Mouse (Mus musculus) MEL (cell line): ENCODE measurements at regions not wholly inside any gene's neighbourhood (a gene's known extent, or its start where the extent isn't known, plus 50 kb on each side); places are given as distances from the start of the nearest gene placed in this dataset.

Experiments
- DNase-seq: peaks from one replicate; pipeline ENCODE4 v3.0.0; 2011; ENCODE audit warnings: low read depth, low spot score
- H3K27ac ChIP-seq: 2 replicates; pipeline ENCODE4 v1.5.1; 2012; ENCODE audit warnings: low read depth, mild to moderate bottlenecking, control low read depth, low read length, moderate library complexity; ENCODE audit not compliant: control insufficient read depth
- H3K27me3 ChIP-seq, 2 experiments: fragments of 150-350 bp in 1 of 2; sonication (generic) in 1 of 2; 2 replicates each; pipeline ENCODE4 v1.6.1; 2012; ENCODE audit warnings: low read length in 2 of 2, mild to moderate bottlenecking in 2 of 2, improper control_type of control experiment in 1 of 2, moderate library complexity in 1 of 2; ENCODE audit not compliant: insufficient read depth in 2 of 2, control insufficient read depth in 1 of 2
- H3K36me3 ChIP-seq, 2 experiments: 2 replicates each; pipeline ENCODE4 v1.6.1; 2012 to 2014; ENCODE audit warnings: low read length in 2 of 2, improper control_type of control experiment in 1 of 2, inconsistent platforms in 1 of 2, mild to moderate bottlenecking in 1 of 2; ENCODE audit not compliant: insufficient read depth in 2 of 2, control insufficient read depth in 1 of 2
- H3K4me1 ChIP-seq, 2 experiments: fragments of 150-350 bp in 1 of 2; sonication (generic) in 1 of 2; 2 replicates each; pipeline ENCODE4 v1.6.1; 2012; ENCODE audit warnings: low read length in 2 of 2, improper control_type of control experiment in 1 of 2, mild to moderate bottlenecking in 1 of 2; ENCODE audit not compliant: insufficient read depth in 2 of 2, control insufficient read depth in 1 of 2
- H3K4me3 ChIP-seq, 2 experiments: fragments of 150-350 bp in 1 of 2; sonication (generic) in 1 of 2; 2 replicates each; pipeline ENCODE4 v1.5.1; 2012; ENCODE audit warnings: low read depth in 2 of 2, low read length in 2 of 2, mild to moderate bottlenecking in 2 of 2, moderate library complexity in 2 of 2, control low read depth in 1 of 2, improper control_type of control experiment in 1 of 2; ENCODE audit not compliant: control insufficient read depth in 1 of 2, insufficient read depth in 1 of 2
- H3K79me2 ChIP-seq: 2 replicates; pipeline ENCODE4 v1.6.1; 2012; ENCODE audit warnings: mild to moderate bottlenecking, low read length, moderate library complexity; ENCODE audit not compliant: control insufficient read depth, poor library complexity, insufficient read depth
- H3K9ac ChIP-seq: 2 replicates; pipeline ENCODE4 v1.6.1; 2012; ENCODE audit warnings: low read depth, mild to moderate bottlenecking, control low read depth, low read length, moderate library complexity; ENCODE audit not compliant: control insufficient read depth, poor library complexity, severe bottlenecking
- H3K9me3 ChIP-seq: fragments of 150-350 bp; sonication (generic); replicated peaks from 2 replicates; pipeline ENCODE4 v1.6.1; 2012; ENCODE audit warnings: mild to moderate bottlenecking, low read length, improper control_type of control experiment, moderate library complexity; ENCODE audit not compliant: insufficient read depth
- CHD1 ChIP-seq: IDR thresholded peaks from 2 replicates; pipeline ENCODE4 v1.6.1; 2012; ENCODE audit warnings: low read depth, mild to moderate bottlenecking, inconsistent platforms, low read length, improper control_type of control experiment
- CTCF ChIP-seq, 3 experiments: IDR thresholded peaks in 2 of 3; conservative IDR thresholded peaks in 1 of 3; 2 replicates each; pipeline ENCODE4 v1.5.1; 2011 to 2012; ENCODE audit warnings: low read length in 3 of 3, low read depth in 2 of 3, mild to moderate bottlenecking in 2 of 3, improper control_type of control experiment in 1 of 3, inconsistent platforms in 1 of 3, mixed read lengths in 1 of 3, moderate library complexity in 1 of 3; ENCODE audit not compliant: control insufficient read depth in 1 of 3, insufficient read depth in 1 of 3, poor library complexity in 1 of 3, severe bottlenecking in 1 of 3
- E2F4 ChIP-seq: IDR thresholded peaks from 2 replicates; pipeline ENCODE4 v1.6.1; 2011; ENCODE audit warnings: low read depth, low read length, improper control_type of control experiment, borderline replicate concordance
- EP300 ChIP-seq, 2 experiments: IDR thresholded peaks; 2 replicates each; pipeline ENCODE4 v1.6.1; 2011; ENCODE audit warnings: improper control_type of control experiment in 2 of 2, low read length in 2 of 2, low read depth in 1 of 2, mild to moderate bottlenecking in 1 of 2
- ETS1 ChIP-seq: IDR thresholded peaks from 2 replicates; pipeline ENCODE4 v1.6.1; 2012; ENCODE audit warnings: low read depth, mild to moderate bottlenecking, inconsistent platforms, low read length, improper control_type of control experiment, moderate library complexity
- GABPA ChIP-seq: IDR thresholded peaks from 2 replicates; pipeline ENCODE4 v1.6.1; 2012; ENCODE audit warnings: low read depth, mild to moderate bottlenecking, inconsistent platforms, low read length, improper control_type of control experiment, moderate library complexity
- GATA1 ChIP-seq: IDR thresholded peaks from 2 replicates; pipeline ENCODE4 v1.6.1; 2011; ENCODE audit warnings: low read depth, low read length, improper control_type of control experiment
- HCFC1 ChIP-seq: IDR thresholded peaks from 2 replicates; pipeline ENCODE4 v1.6.1; 2012; ENCODE audit warnings: low read depth, mild to moderate bottlenecking, inconsistent platforms, low read length, improper control_type of control experiment, moderate library complexity
- KAT2A ChIP-seq: conservative IDR thresholded peaks from 2 replicates; pipeline ENCODE4 v1.6.1; 2012; ENCODE audit warnings: low read depth, low read length, improper control_type of control experiment, inconsistent platforms
- MAFK ChIP-seq: IDR thresholded peaks from 2 replicates; pipeline ENCODE4 v1.6.1; 2011; ENCODE audit warnings: low read depth, mild to moderate bottlenecking, low read length, improper control_type of control experiment, borderline replicate concordance
- POLR2AphosphoS2 ChIP-seq: IDR thresholded peaks from 2 replicates; pipeline ENCODE4 v1.6.1; 2011; ENCODE audit warnings: low read length, improper control_type of control experiment
- POLR2AphosphoS5 ChIP-seq: IDR thresholded peaks from 2 replicates; pipeline ENCODE4 v1.6.1; 2012; ENCODE audit warnings: low read depth, borderline replicate concordance, mild to moderate bottlenecking, inconsistent platforms, low read length, moderate library complexity, mixed read lengths
- RAD21 ChIP-seq: IDR thresholded peaks from 2 replicates; pipeline ENCODE4 v1.6.1; 2011; ENCODE audit warnings: mild to moderate bottlenecking, low read depth, low read length, improper control_type of control experiment
- RCOR1 ChIP-seq: IDR thresholded peaks from 2 replicates; pipeline ENCODE4 v1.6.1; 2012; ENCODE audit warnings: low read depth, mild to moderate bottlenecking, inconsistent platforms, low read length, improper control_type of control experiment
- TBP ChIP-seq: IDR thresholded peaks from 2 replicates; pipeline ENCODE4 v1.8.0; 2011; ENCODE audit warnings: low read depth, low read length, improper control_type of control experiment
- UBTF ChIP-seq: IDR thresholded peaks from 2 replicates; pipeline ENCODE4 v1.6.1; 2012; ENCODE audit warnings: low read depth, mild to moderate bottlenecking, inconsistent platforms, low read length, improper control_type of control experiment, moderate library complexity, borderline replicate concordance; ENCODE audit not compliant: insufficient read depth
- USF2 ChIP-seq, 2 experiments: IDR thresholded peaks; 2 replicates each; pipeline ENCODE4 v1.6.1; 2011 to 2012; ENCODE audit warnings: improper control_type of control experiment in 2 of 2, low read length in 2 of 2, borderline replicate concordance in 1 of 2, inconsistent platforms in 1 of 2, low read depth in 1 of 2, mild to moderate bottlenecking in 1 of 2; ENCODE audit not compliant: insufficient read depth in 1 of 2
- ZNF384 ChIP-seq: IDR thresholded peaks from 2 replicates; pipeline ENCODE4 v1.6.1; 2012; ENCODE audit warnings: low read depth, mild to moderate bottlenecking, inconsistent platforms, low read length, improper control_type of control experiment

DNA sequence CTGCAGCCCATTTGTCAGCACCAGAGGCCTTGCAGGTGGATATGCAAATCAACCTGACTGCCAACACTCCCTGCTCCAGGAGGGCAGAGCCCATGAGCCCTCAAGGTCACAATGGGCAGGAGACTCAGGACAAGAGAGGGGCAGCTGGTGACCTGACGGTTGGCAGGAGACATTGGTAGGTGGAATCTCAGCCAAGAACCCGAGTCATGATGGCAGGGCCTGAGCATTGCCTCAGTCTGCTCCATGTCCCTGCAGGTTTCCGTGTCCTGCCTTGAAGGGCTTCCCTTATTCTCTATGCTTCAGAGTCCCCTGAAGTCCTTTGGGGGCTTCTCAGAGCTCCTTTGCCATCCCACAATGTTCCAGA is 51.7 kb upstream of the Sulf2 start:
- H3K36me3 ChIP-seq, result no peaks in the 10 kb centered on the region
- TF ChIP-seq GATA1 (no peak), MAFK (no peak), RAD21 (no peak)
- no peak overlapping the region for H3K4me3 ChIP-seq
- DNase-seq, result no peak
- no peaks in the 10 kb centered on the region for H3K9me3 ChIP-seq
- no peaks in the 10 kb centered on the region for H3K27me3 ChIP-seq
- no peaks in the 10 kb centered on the region for H3K4me1 ChIP-seq
- no peak overlapping the region for H3K27ac ChIP-seq
- H3K79me2 ChIP-seq, result no peaks in the 10 kb centered on the region
- no peak overlapping the region for H3K9ac ChIP-seq

DNA sequence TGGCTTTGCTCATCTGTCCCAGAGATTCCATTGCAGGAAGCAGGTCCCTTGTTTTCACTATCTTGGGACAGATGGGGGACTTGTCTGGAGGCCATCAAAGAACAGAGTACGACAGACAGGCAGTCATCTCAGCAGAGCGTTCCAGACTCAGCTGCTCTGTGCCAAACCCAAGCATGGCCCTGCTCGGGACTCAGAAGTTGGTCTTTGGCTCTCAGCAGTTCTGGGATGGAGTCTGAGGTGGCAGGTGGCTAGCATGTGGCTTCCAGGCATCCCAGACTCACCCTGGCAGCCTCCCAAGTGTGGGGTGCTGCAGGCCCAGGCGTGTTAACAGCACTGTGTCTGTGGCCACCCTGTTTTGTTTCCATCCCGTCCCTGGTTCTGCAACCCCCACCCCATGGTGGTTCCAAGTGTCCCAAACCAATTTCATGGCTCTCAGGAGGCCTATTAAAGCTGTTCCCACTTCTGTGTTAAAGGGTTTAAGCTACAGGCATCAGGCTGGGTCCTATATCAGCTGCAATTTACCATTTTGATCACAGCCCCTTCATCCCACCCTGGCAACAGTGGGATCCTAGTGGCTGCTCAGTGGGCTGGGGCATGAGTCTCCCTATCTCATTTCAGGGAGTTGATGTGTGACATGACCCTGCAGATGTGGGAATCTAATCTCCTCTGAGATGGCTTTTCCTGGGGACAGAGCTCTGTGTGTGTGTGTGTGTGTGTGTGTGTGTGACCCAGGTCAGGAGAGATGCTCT is 51.1 kb upstream of the Sulf2 start:
- no peaks in the 10 kb centered on the region for H3K4me1 ChIP-seq
- no peaks in the 10 kb centered on the region for H3K9me3 ChIP-seq
- H3K9ac ChIP-seq, result no peak overlapping the region
- H3K79me2 ChIP-seq, result no peaks in the 10 kb centered on the region
- no peak for DNase-seq
- H3K27ac ChIP-seq, result no peak overlapping the region
- H3K36me3 ChIP-seq, result no peaks in the 10 kb centered on the region
- no peaks in the 10 kb centered on the region for H3K27me3 ChIP-seq
- no peak for TF ChIP-seq EP300 (IDR thresholded peaks at IDR 0.05; ENCODE audit: low read depth in 1 of 2, low read length in 2 of 2)
- no peak for TF ChIP-seq POLR2AphosphoS5
- no peak for TF ChIP-seq GABPA
- no peak for TF ChIP-seq CTCF (IDR thresholded peaks at IDR 0.05 in 2 of 3, conservative IDR thresholded peaks at IDR 0.05 in 1 of 3; ENCODE audit: control insufficient read depth in 1 of 3, insufficient read depth in 1 of 3, low read depth in 2 of 3, low read length in 3 of 3, poor library complexity in 1 of 3, severe bottlenecking in 1 of 3)
- TF ChIP-seq MAFK, result no peak
- no peak for TF ChIP-seq CHD1
- TF ChIP-seq HCFC1, result no peak
- no peak for TF ChIP-seq RCOR1
- no peak for TF ChIP-seq POLR2AphosphoS2
- TF ChIP-seq ZNF384, result no peak
- TF ChIP-seq USF2 (IDR thresholded peaks at IDR 0.05; ENCODE audit: borderline replicate concordance in 1 of 2, insufficient read depth in 1 of 2, low read depth in 1 of 2, low read length in 2 of 2), result no peak
- TF ChIP-seq TBP, result no peak
- no peak for TF ChIP-seq ETS1
- no peak for TF ChIP-seq E2F4
- no peak for TF ChIP-seq UBTF
- no peak for TF ChIP-seq KAT2A
- H3K4me3 ChIP-seq, result no peak overlapping the region
